Mouse (Mus musculus): Measurements from ENCODE around the gene Pum3. TPM values are rescaled to one million over a fixed set of nuclear protein-coding genes. Genes with fewer than 3 reads are reported as not detected.
A peak's percentile ranks its signal among the peaks of the same experiment; 100 is the strongest.

Pum3 gene
- total RNA-seq, 1 experiment: 120 TPM

DNA sequence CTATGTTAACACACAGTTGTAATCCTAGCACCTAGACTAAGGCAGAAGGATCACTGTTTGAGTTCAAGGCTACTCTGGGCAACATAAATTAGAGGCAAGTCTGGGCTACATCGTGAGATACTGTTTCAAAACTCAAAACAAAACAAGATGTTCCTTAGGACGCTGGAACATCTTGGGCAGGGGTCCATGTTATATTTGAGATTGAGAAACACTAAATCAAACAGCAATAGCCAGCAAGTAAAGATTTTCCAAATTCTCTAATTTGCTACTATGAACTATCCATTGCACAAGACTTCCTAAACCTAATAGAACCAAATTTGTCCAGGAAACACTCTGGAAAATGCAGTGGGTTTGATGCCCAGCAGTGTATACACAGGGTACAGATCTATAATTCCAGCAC lies 1.8 kb downstream of the Pum3 start:
- TF ChIP-seq HCFC1 (IDR thresholded peaks at IDR 0.05; ENCODE audit: borderline replicate concordance, insufficient read depth, low read length) (no peak), CHD2 (IDR thresholded peaks at IDR 0.05; ENCODE audit: low read depth, low read length) (no peak), ZNF384 (IDR thresholded peaks at IDR 0.05; ENCODE audit: low read depth, low read length) (no peak), MAFK (IDR thresholded peaks at IDR 0.05; ENCODE audit: insufficient read depth, low read depth, low read length) (no peak), ZC3H11A (IDR thresholded peaks at IDR 0.05; ENCODE audit: borderline replicate concordance, low read depth, low read length) (no peak)
- no peaks in the 10 kb centered on the region; a peak in 1 of 4 replicates for H3K4me1 ChIP-seq (ENCODE audit: control insufficient read depth in 2 of 2, insufficient read depth in 2 of 2, low read length in 2 of 2, poor library complexity in 1 of 2)
- no peak overlapping the region for H3K4me3 ChIP-seq (ENCODE audit: insufficient read depth in 1 of 2, low read depth in 1 of 2, low read length in 2 of 2, poor library complexity in 1 of 2, severe bottlenecking in 1 of 2)
- H3K9ac ChIP-seq (ENCODE audit: insufficient read depth, low read depth, low read length, poor library complexity, severe bottlenecking): no peak overlapping the region
- no peak for DNase-seq (ENCODE audit: low read depth, low spot score)
- H3K27ac ChIP-seq (ENCODE audit: insufficient read depth, low read depth, low read length, poor library complexity, severe bottlenecking): no peak overlapping the region
- H3K9me3 ChIP-seq (ENCODE audit: control insufficient read depth, insufficient read depth, low read depth, low read length): no peaks in the 10 kb centered on the region
- H3K36me3 ChIP-seq (ENCODE audit: control insufficient read depth, insufficient read depth, low read length, poor library complexity, severe bottlenecking): peaks cover 20% of the 10 kb centered on the region
- in situ Hi-C loops (cut with MboI; ENCODE audit: low sequenced_read_pairs in 2 of 2, unreplicated experiment in 2 of 2): no loop called here

- no peak for DNase-seq (ENCODE audit: low read depth, low spot score)
- Histone ChIP-seq H3K36me3 (ENCODE audit: control insufficient read depth, insufficient read depth, low read length, poor library complexity, severe bottlenecking) (peaks cover 31% of the 10 kb centered on the region), H3K4me1 (ENCODE audit: control insufficient read depth in 2 of 2, insufficient read depth in 2 of 2, low read length in 2 of 2, poor library complexity in 1 of 2) (no peaks in the 10 kb centered on the region; a peak in 1 of 4 replicates), H3K9ac (ENCODE audit: insufficient read depth, low read depth, low read length, poor library complexity, severe bottlenecking) (no peak overlapping the region), H3K9me3 (ENCODE audit: control insufficient read depth, insufficient read depth, low read depth, low read length) (no peaks in the 10 kb centered on the region), H3K4me3 (ENCODE audit: insufficient read depth in 1 of 2, low read depth in 1 of 2, low read length in 2 of 2, poor library complexity in 1 of 2, severe bottlenecking in 1 of 2) (no peak overlapping the region), H3K27ac (ENCODE audit: insufficient read depth, low read depth, low read length, poor library complexity, severe bottlenecking) (no peak overlapping the region)
- in situ Hi-C loops (cut with MboI; ENCODE audit: low sequenced_read_pairs in 2 of 2, unreplicated experiment in 2 of 2): no loop called here
- TF ChIP-seq ZNF384 (IDR thresholded peaks at IDR 0.05; ENCODE audit: low read depth, low read length): no peak
- no peak for TF ChIP-seq MAFK (IDR thresholded peaks at IDR 0.05; ENCODE audit: insufficient read depth, low read depth, low read length)
- no peak for TF ChIP-seq CHD2 (IDR thresholded peaks at IDR 0.05; ENCODE audit: low read depth, low read length)
- no peak for TF ChIP-seq HCFC1 (IDR thresholded peaks at IDR 0.05; ENCODE audit: borderline replicate concordance, insufficient read depth, low read length)
- TF ChIP-seq ZC3H11A (IDR thresholded peaks at IDR 0.05; ENCODE audit: borderline replicate concordance, low read depth, low read length): no peak
Observed at GRCm38 (mm10) chr19:27426451-27426850, 3.2 kb downstream of the Pum3 start.

DNA sequence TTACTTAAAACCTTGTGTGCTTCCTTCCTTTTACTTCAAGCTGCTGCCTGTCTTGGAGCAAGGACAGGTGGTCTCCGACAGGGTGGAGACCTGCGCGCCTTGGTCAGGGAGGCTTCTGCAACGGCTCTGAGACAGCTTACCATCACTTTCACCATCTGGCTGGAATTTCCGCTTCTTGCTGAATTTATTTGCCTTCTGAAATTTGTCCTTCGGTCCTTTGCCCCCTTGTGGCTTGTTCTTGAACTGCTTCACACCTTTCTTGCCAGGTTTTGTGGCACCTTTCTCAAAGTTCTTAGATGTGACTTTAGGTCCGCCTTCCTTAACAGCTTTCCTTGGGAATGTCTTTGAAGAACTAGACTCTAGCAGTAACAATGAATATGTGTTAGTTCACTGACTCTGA lies 4.0 kb downstream of the Pum3 start:
- H3K36me3 ChIP-seq (ENCODE audit: control insufficient read depth, insufficient read depth, low read length, poor library complexity, severe bottlenecking): peaks cover 37% of the 10 kb centered on the region
- TF ChIP-seq MAFK (IDR thresholded peaks at IDR 0.05; ENCODE audit: insufficient read depth, low read depth, low read length) (no peak), ZNF384 (IDR thresholded peaks at IDR 0.05; ENCODE audit: low read depth, low read length) (no peak), HCFC1 (IDR thresholded peaks at IDR 0.05; ENCODE audit: borderline replicate concordance, insufficient read depth, low read length) (no peak), ZC3H11A (IDR thresholded peaks at IDR 0.05; ENCODE audit: borderline replicate concordance, low read depth, low read length) (no peak), CHD2 (IDR thresholded peaks at IDR 0.05; ENCODE audit: low read depth, low read length) (no peak)
- no peak overlapping the region for H3K9ac ChIP-seq (ENCODE audit: insufficient read depth, low read depth, low read length, poor library complexity, severe bottlenecking)

GRCm38 (mm10) chr19:27417375-27417774 lies 12.2 kb downstream of the Pum3 start:
- Histone ChIP-seq H3K4me1 (ENCODE audit: control insufficient read depth in 2 of 2, insufficient read depth in 2 of 2, low read length in 2 of 2, poor library complexity in 1 of 2) (no peaks in the 10 kb centered on the region), H3K36me3 (ENCODE audit: control insufficient read depth, insufficient read depth, low read length, poor library complexity, severe bottlenecking) (peaks cover 49% of the 10 kb centered on the region), H3K27ac (ENCODE audit: insufficient read depth, low read depth, low read length, poor library complexity, severe bottlenecking) (no peak overlapping the region), H3K9ac (ENCODE audit: insufficient read depth, low read depth, low read length, poor library complexity, severe bottlenecking) (no peak overlapping the region), H3K9me3 (ENCODE audit: control insufficient read depth, insufficient read depth, low read depth, low read length) (no peaks in the 10 kb centered on the region), H3K4me3 (ENCODE audit: insufficient read depth in 1 of 2, low read depth in 1 of 2, low read length in 2 of 2, poor library complexity in 1 of 2, severe bottlenecking in 1 of 2) (no peak overlapping the region)
- in situ Hi-C loops (cut with MboI; ENCODE audit: low sequenced_read_pairs in 2 of 2, unreplicated experiment in 2 of 2): no loop called here
- no peak for DNase-seq (ENCODE audit: low read depth, low spot score)
- TF ChIP-seq MAFK (IDR thresholded peaks at IDR 0.05; ENCODE audit: insufficient read depth, low read depth, low read length): no peak
- TF ChIP-seq ZC3H11A (IDR thresholded peaks at IDR 0.05; ENCODE audit: borderline replicate concordance, low read depth, low read length): no peak
- TF ChIP-seq HCFC1 (IDR thresholded peaks at IDR 0.05; ENCODE audit: borderline replicate concordance, insufficient read depth, low read length): no peak
- TF ChIP-seq ZNF384 (IDR thresholded peaks at IDR 0.05; ENCODE audit: low read depth, low read length): no peak

More for the DNA sequence above, 4.0 kb downstream of the Pum3 start:
- DNase-seq (ENCODE audit: low read depth, low spot score): peak; percentile 47
- no peaks in the 10 kb centered on the region for H3K9me3 ChIP-seq (ENCODE audit: control insufficient read depth, insufficient read depth, low read depth, low read length)
- H3K27ac ChIP-seq (ENCODE audit: insufficient read depth, low read depth, low read length, poor library complexity, severe bottlenecking): no peak overlapping the region
- no peak overlapping the region for H3K4me3 ChIP-seq (ENCODE audit: insufficient read depth in 1 of 2, low read depth in 1 of 2, low read length in 2 of 2, poor library complexity in 1 of 2, severe bottlenecking in 1 of 2)
- H3K4me1 ChIP-seq (ENCODE audit: control insufficient read depth in 2 of 2, insufficient read depth in 2 of 2, low read length in 2 of 2, poor library complexity in 1 of 2): no peaks in the 10 kb centered on the region; a peak in 1 of 4 replicates
- in situ Hi-C loops (cut with MboI; ENCODE audit: low sequenced_read_pairs in 2 of 2, unreplicated experiment in 2 of 2): no loop called here

DNA sequence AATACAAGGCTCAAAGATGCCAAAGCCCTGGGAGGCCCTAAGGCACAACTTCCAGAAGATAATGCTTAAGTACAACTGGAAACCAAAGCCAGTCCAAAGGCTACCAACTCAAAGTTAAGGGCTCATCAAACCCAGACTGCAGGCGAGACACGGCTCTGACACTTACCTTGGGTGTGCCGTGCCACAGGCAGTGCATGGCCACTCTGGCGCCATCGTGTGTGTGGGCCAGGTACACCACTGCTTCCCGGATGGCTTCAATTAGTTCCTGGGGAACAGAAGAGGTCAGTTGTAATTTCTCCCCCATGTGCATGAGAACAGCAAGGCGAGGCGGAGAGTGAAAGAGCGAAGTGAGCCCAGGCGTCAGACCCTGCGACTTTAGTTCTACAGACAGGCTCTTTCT lies 13.1 kb downstream of the Pum3 start:
- Histone ChIP-seq H3K9me3 (ENCODE audit: control insufficient read depth, insufficient read depth, low read depth, low read length) (no peaks in the 10 kb centered on the region), H3K4me1 (ENCODE audit: control insufficient read depth in 2 of 2, insufficient read depth in 2 of 2, low read length in 2 of 2, poor library complexity in 1 of 2) (no peaks in the 10 kb centered on the region), H3K27ac (ENCODE audit: insufficient read depth, low read depth, low read length, poor library complexity, severe bottlenecking) (no peak overlapping the region), H3K4me3 (ENCODE audit: insufficient read depth in 1 of 2, low read depth in 1 of 2, low read length in 2 of 2, poor library complexity in 1 of 2, severe bottlenecking in 1 of 2) (no peak overlapping the region), H3K9ac (ENCODE audit: insufficient read depth, low read depth, low read length, poor library complexity, severe bottlenecking) (no peak overlapping the region), H3K36me3 (ENCODE audit: control insufficient read depth, insufficient read depth, low read length, poor library complexity, severe bottlenecking) (peaks cover 45% of the 10 kb centered on the region)
- no peak for TF ChIP-seq HCFC1 (IDR thresholded peaks at IDR 0.05; ENCODE audit: borderline replicate concordance, insufficient read depth, low read length)
- TF ChIP-seq ZC3H11A (IDR thresholded peaks at IDR 0.05; ENCODE audit: borderline replicate concordance, low read depth, low read length): no peak
- TF ChIP-seq MAFK (IDR thresholded peaks at IDR 0.05; ENCODE audit: insufficient read depth, low read depth, low read length): no peak
- no peak for TF ChIP-seq CHD2 (IDR thresholded peaks at IDR 0.05; ENCODE audit: low read depth, low read length)
- no peak for TF ChIP-seq ZNF384 (IDR thresholded peaks at IDR 0.05; ENCODE audit: low read depth, low read length)
- DNase-seq (ENCODE audit: low read depth, low spot score): peak; percentile 38
- in situ Hi-C loops (cut with MboI; ENCODE audit: low sequenced_read_pairs in 2 of 2, unreplicated experiment in 2 of 2): no loop called here
